Mouse (Mus musculus): ENCODE measurements around the gene Mcf2. TPM values are rescaled to one million over a fixed set of nuclear protein-coding genes. Genes with fewer than 3 reads are reported as not detected.

Mcf2 gene
- not detected in 2 replicates for polyA plus RNA-seq (2015; fragmentation: Nextera tagmentation; extraction: Ambion mirVana)

DNA sequence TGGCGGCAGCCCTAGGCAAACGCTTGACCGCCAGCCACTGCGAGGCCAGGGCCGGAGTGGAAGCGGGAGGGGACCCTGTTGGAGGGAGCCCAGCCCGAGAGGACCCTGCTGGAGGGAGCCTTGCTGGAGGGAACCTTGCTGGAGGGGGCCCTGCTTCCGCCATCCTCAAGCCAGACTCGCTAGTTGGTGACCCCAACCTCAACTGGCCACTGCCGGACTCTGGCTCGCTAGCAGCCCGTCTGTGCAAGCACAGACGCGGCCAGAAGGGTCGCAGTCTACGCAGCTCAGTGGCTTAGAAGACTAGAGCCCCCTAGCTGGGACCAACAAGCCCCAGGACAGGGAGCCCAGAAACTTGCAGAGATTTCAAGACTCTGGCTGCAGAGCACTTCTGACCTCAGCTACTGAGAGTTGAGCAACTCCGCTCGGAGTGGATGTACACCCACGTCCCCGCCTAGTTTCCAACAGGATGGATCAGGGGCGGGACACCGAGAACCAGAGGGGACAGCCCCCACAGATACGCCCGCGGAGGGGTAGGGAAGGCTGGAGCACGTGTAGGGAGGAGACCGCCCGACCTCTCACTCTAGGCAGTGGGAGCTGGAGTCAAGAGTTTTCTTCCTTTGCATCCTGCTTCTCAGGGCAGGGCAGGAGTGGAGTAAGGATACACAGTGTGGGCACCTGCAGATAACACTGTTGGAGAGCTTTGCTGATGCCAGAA, at the start of gene Mcf2:
TSS of gene Mcf2 (minus strand) at position 346 of the 715 bp plus-strand sequence.
- no peak for DNase-seq (ENCODE audit: low spot score)

DNA sequence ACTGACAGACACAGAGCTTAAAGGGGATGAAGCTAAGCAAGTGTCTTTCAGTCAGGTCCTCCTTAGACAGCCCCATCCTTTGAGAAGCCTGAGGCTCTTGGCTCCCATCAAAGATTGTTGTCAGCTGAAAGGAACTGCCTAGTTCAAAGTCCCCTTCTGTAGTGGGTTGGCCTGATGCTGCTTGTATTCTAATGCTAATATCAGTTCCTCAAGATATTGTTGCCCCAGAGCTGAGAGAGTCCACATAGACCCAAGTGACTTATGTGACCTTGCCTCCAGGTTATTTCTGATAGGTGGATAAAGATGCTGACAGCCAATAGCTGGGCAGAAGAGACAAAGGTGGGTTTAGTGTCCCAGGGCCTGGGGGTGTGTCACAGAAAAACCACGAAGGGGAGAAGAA, 8.8 kb upstream of the Mcf2 start:
- no peak for DNase-seq (ENCODE audit: low spot score)

- no peak for DNase-seq (ENCODE audit: low spot score)
Measured at GRCm38 (mm10) chrX:60182611-60183010, 3.7 kb upstream of the Mcf2 start.

GRCm38 (mm10) chrX:60178025-60178743, 705 bp downstream of the Mcf2 start:
- DNase-seq (ENCODE audit: low spot score), result no peak

GRCm38 (mm10) chrX:60170106-60170505, 8.8 kb downstream of the Mcf2 start:
- DNase-seq (ENCODE audit: low spot score), result no peak

DNA sequence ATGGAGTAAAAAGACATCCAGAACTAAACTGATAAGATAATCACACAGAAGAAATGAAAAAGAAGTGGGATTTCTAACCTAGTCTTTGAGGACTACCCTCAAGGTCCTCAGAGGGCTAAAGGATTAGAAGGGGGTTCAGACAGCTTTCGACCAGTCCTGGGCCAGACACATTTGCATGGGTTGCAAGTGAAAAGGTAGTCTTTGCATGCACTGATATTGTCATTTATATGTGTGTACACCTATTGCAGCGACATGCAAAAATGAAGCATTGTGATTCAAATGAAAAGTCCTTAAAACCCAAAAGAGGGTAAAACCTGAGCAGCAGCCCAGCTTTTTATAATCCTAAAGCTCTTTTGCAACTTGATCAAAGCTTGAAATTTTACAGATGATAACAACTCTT, 9.4 kb downstream of the Mcf2 start:
- DNase-seq (ENCODE audit: low spot score), result no peak

- no peak for DNase-seq (ENCODE audit: low spot score)
Measured at GRCm38 (mm10) chrX:60168796-60169195, 10.1 kb downstream of the Mcf2 start.

DNA sequence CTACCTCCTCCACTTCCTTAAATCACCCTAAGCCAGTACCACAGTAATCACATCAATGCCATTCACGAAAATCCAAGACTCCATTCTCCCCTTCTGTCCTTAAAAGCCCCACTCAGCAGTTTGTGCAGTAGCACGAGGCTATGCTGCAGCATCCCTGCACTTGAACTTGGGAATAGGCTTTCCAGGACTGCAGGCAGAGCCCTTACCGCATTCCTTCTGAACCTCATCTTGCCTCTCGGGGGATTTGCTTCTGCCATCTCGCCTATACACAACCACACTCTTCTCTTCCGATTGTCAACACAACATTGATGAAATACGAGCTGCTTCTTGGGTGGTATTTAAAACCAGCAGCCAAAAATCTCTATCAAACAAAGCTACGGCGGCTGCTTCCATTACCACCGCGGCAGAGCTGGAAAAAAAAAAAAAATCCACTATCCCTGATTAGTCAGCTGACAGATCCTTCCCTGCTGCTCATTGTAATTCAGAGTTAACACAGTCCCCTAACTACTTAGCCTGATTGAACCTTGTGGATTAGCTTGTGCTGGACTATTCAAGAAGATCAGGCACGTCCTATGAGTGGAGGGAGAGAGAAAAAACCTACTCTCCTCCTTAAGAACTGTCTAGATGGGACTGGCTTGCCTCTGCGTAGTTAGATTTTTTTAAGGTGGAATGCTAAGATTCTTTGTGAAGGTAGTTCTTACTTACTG, 31.5 kb downstream of the Mcf2 start:
- DNase-seq (ENCODE audit: low spot score), result no peak

- DNase-seq (ENCODE audit: low spot score), result no peak
Measured at GRCm38 (mm10) chrX:60075359-60075758, 103.5 kb downstream of the Mcf2 start.

DNA sequence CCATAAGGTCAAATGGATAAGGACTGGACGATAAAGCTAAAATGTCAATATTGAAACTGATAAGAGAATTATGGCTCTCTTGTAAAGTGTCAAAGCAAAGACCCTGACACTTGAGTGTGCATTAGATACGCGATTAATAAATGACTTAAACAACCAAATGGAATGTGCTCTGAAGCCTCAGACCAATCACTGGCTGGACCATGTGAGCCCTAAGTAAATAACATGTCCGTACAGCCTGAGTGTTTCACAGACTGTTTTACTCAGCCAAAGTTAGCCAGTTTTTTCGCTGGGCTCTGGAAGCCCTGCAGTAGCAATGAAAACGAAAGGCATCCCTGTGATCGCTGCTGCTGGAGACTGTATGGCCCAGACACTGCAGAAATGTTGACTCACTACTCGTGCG, 123.7 kb downstream of the Mcf2 start:
- DNase-seq (ENCODE audit: low spot score), result no peak

DNA sequence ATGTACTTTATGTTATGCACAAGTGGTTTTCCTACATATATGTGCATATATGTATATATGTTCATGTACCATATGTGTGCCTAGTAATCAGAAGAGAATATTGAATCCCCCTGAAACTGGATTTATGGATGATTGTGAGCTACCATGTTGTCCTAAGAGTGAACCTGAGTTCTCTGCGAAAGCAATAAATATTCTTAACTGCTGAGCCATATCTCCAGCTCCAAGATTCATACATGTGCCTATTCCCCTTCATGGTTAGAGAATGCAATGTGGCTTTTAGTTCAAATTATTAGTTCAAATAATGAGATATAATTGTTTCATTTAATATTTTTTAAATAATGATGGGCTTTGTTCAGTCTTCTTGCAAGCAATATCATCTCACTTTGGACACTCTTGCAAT, 124.1 kb downstream of the Mcf2 start:
- DNase-seq (ENCODE audit: low spot score), result no peak

- peak; percentile 8 for DNase-seq (ENCODE audit: low spot score)
Measured at GRCm38 (mm10) chrX:60026654-60027053, 152.2 kb downstream of the Mcf2 start.

- DNase-seq (ENCODE audit: low spot score), result no peak
Measured at GRCm38 (mm10) chrX:60021595-60021994, 157.3 kb downstream of the Mcf2 start.

DNA sequence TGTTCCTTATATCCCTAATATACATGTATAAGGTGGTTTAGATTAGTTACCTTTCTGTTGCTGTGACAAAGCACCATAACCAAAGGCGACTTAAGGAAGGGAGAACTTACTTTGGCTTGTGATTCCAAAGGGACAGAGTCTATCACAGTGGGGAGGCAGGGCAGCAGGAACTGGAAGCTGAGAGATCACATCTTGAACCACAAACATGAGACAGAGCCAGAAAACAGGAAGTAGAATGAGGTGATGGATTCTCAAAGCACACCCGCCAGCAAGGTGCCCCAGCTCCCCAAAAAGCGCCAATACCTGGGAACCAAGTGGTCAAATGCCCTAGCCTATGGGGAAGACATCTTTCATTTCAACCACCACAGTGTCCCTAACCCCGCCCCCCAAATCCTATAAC, 157.9 kb downstream of the Mcf2 start:
- DNase-seq (ENCODE audit: low spot score), result no peak

DNA sequence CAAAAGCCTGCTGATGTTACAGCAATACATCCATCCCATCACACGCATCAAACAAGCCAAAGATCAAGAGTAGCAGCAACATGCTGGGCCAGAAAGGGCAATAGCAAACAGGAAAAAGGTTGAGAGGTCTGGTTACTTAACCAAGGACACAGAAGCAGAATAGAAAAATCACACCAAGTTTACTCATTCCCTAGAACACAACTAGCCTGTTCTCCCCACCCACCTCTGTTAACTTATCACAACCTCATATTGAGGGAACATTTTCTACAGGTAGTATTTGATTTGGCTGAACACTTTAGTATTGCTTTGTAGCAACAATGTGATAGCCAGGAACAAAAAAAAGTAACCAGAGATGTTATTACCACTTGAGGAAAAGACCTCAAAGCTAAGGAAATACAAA, 164.3 kb downstream of the Mcf2 start:
- no peak for DNase-seq (ENCODE audit: low spot score)

GRCm38 (mm10) chrX:60013084-60013676, 165.7 kb downstream of the Mcf2 start:
- peak; percentile 15 for DNase-seq (ENCODE audit: low spot score)

Other genes with a start within 250 kb of the Mcf2 start
- not detected in 2 replicates for gene F9, start 179.6 kb downstream of the Mcf2 start, polyA plus RNA-seq (2015; fragmentation: Nextera tagmentation; extraction: Ambion mirVana)

All from thymus, postnatal 0 days (tissue).